Mouse (Mus musculus) right cerebral cortex, postnatal 25 days (tissue): ENCODE measurements around the gene Nme8.
A peak's percentile ranks its signal among the peaks of the same experiment; 100 is the strongest.

Experiments used
- DNase-seq: peaks from one replicate; pipeline ENCODE4 v3.0.0; 2022

Nme8 gene

GRCm38 (mm10) chr13:19697790-19698189, at the start of gene Nme8:
Gene Nme8, minus strand, starts transcription at chr13:19697794.
- DNase-seq, result no peak

GRCm38 (mm10) chr13:19745741-19746140, 48.1 kb upstream of the Nme8 start:
- DNase-seq, result no peak

- DNase-seq, result no peak
Observed at GRCm38 (mm10) chr13:19744536-19744935, 46.9 kb upstream of the Nme8 start.

GRCm38 (mm10) chr13:19734597-19734996, 37.0 kb upstream of the Nme8 start:
- no peak for DNase-seq

DNA sequence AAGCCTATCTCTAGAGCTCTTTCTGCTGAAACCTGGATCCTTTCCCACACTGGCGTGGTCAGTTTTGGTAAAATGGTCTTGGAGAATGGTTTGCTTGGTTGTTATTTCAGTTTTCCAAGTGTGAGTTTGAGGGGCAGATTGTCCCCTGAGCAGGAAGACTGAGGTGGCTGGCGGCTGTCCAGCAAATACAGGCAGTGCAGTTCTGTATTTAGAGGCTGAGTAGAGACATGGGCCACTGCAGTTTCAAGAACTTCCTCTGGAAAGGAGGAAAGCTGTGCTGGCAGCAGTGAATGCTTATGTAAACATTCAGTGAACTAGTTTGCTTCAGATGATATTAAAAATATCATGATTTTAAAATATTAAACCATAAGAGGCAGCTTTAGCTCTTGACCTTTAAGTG, 33.2 kb upstream of the Nme8 start:
- DNase-seq, result no peak

DNA sequence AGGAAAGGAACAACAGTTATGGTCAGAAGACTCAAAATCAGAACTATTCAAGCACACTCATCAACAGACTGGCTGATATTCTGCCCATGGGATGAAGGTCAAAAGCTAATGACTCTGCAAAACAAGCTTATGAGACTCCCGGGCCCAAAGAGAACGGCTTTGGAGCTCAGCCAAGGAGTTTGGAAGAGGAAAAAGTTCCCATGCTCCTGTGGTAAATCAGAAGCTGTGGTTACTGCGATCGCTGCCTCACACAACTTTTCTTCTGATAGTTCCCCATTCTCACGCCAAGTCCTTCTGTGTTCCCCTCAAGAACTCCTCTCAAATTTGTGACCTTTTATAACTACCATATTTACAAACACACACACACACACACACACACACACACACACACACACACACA, 21.4 kb upstream of the Nme8 start:
- no peak for DNase-seq

- DNase-seq, result no peak
Observed at GRCm38 (mm10) chr13:19717201-19717600, 19.6 kb upstream of the Nme8 start.

DNA sequence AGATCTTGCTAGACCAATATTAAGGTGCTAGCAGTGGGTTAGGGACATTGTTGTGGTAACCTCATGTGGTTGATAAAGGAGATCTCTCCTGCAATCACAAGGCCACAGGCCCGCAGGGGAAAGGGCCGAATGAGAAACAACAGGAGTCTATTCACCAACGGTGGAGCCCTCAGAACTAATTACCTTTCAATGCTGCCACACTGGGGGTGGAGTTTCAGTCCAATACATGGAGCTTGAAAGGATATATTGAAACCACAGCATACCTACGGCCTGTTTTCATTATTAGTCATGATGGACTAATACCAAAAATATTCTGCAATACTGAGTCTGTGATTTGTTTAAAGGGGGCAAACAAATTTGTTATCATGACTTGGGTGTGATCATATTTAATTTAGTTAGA, 6.2 kb upstream of the Nme8 start:
- DNase-seq, result no peak

DNA sequence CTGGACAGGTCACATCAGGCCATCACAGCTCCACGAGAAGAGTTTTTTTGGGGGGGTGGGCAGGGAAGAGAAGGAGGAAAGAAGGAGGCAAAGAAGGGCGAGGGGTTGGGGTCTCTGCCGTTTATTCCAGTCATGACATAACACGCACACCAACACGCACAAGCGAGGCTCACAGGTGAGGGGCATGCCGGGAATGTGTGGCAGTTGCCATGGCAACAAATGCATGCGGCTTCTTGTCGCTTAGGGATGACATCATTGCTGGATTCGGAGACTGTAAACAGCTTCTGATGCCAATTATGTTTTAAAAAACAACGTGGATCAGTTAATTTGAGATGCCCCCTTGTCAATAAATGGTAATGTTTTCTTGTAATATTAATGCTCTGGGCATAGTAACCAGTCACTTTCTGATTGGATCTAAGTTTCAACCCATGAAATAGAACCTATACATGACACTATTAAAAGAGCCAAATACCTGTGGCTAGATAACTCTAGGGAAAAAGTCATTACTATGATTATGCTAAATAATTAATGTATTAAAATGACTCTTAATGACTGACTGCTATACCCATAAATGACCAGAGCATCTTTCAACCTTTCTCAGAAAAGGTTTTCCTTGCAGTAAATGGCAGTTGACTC, 4.0 kb upstream of the Nme8 start:
- DNase-seq, result peak; percentile 55

DNA sequence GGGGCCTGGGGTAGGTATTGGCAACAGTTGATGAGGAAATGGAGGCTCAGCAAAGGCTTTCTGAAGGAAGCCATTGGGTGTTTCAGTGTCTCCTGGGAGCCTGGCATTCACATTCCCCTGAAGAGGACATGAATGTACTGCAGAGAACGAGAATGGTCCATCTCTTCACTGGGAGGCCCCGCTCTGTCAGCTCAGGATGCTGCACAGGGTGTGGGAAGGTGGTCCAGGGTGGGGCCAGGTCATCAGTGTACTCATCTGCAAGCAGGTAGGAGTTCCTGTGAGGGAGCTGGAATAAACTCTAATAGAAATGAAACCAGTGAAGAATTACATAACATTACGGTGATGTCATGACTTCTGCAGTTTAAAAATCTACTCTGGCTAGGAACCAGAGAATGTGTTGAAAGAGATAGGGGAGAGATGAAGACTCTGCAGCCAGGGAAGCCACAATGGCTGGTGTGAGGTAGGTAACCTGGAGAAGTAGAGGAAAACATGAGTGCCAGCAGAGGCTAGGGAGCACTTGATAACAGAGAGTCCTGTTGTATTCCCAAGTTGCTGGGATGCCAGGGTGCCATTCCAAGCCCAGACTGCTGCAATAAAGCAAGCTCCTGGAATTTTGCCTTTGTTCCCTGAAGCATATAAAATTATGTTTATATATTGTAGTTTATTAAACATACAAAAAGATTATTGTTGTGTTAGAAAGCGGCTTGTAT, 3.3 kb upstream of the Nme8 start:
- no peak for DNase-seq

DNA sequence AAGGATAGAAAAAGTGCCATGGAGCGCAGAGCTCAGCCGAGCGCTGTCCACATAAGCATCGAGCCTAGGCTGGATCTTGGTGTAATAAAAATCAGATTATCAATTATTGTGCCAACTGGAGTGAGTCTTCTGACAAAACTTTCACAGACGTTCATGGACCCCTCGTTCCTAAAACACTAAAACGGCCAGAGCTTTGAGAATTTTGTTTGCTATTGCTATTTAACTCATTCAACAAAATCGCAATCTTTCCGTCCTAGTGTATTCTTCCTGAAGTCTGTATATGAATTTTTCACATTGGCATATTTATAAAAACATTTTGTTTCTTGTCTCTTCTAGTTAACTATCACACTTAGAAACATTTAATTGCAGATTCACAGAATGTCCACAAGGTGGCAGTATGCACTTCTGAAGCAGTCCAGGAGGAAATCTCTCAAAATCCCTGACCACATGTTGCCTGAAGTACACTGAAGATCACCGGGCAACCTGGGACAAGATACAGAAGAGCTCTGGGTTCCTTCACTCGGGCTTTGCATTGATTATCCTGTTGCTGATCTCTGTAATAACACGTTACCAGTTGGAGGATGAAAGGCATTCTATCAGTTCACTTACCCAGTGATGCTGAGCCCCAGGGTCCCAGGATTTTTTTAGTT, 1.1 kb upstream of the Nme8 start:
- DNase-seq, result no peak

DNA sequence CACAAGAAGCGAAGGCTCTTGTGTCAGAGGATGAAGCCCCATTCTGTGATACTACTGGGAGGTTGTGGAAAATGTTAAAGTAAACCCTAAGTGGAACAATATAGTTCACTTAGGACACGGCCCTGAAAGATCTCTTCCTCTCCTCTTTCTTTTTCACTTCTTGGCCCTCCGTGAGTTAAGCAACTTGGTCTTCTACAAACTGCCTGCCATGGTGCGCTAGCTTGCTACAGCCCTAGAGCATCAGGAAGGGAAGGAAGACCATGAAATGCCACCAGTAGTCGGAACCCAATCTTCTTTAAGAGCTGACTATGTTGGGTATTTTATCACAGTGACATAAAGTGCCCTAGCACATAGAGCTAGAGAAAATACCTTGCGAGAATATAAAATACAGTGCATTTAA, 7.2 kb downstream of the Nme8 start:
- no peak for DNase-seq

DNA sequence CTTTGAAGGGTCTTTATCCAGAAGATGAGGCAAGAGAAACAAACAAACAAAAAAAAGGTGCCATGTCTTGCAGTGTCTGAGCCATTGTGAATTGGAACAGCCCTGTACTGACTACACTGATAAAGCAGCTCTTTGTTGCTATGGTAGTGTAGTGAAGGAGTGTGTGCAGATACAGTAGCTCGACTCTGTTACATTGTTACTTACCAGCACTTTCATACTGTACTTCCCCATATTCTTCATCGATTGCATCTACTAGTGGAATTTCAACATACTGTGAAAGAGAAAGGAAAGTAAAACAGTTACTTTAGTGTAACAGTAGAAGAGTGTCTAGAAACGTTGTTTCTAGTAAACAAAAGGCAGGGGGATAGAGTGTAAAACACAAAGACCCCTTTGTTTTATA, 7.6 kb downstream of the Nme8 start:
- no peak for DNase-seq

GRCm38 (mm10) chr13:19684007-19684406, 13.6 kb downstream of the Nme8 start:
- peak; percentile 42 for DNase-seq

GRCm38 (mm10) chr13:19682879-19683640, 14.5 kb downstream of the Nme8 start:
- DNase-seq, result no peak

- no peak for DNase-seq
Observed at GRCm38 (mm10) chr13:19674601-19675000, 23.0 kb downstream of the Nme8 start.

- no peak for DNase-seq
Observed at GRCm38 (mm10) chr13:19674025-19674424, 23.6 kb downstream of the Nme8 start.

DNA sequence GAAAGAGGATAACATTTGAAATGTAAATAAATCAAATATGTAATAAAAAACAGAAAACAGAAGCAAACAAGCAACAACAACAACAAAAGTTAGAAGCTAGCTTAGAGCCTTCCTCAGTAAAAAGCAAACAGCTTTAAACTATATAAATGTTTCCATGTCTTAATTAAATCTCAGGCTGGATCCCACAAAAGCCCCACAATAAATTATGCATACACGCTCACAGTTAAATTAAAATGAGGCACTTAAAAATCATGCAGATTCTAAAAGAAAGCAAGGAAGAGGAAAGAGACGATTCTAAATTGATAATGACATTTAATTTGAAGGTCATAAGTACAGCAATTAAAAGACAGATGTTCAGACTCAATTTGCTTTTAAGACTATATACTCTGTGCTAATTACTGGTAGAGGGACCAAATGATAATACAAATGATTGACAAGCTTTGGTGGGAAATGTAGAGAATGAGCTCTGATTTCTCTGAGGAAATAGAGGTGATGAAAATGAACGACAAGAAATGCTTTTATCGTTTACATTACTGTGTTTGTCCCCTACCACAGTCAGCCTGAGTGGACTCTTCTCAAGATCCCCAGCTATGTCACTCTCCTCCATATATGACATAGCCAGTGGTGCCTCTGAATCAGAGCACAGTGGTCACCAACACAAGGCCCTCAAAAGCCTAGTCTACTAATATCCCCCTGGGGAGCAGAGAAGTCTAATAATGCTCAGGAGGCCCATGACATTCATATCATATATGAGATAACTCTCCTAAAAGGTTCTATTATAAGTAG, 29.0 kb downstream of the Nme8 start:
- DNase-seq, result no peak

DNA sequence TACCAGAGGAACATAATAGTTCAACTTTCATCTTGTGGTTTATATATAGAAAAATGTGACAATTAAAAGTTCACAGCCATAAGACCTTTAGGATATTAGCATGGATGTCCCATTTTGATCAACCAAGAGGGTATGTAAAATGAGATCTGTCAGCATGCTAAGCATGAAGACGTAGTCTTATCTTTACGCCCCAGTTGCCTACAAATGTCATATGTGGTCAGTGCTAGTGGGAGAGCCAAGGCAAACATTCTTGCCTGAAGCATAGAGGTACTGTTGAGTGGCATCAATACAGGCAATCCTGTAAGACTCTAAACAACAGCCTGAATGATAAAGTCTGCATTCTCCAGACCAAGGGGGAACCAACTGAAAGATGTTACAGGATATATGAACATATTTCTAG, 45.2 kb downstream of the Nme8 start:
- no peak for DNase-seq

DNA sequence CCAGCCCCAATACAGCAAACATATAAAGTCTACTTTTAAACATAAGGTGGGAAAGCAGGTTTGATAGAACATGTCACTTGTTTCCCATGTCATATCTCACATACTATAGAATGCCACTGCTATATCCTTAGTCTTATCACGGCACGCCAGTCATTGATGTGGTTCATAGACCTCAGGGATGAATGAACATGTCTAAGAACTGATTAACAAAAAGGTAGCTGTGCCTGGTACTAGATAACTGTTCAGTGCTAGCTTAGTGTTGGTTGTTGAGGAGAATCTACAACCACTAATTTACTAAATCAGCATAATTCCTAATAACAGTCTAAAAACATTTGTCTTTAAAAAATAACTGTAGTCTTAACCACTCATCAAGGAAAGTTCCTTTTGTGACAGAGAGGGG, 47.8 kb downstream of the Nme8 start:
- DNase-seq, result no peak

DNA sequence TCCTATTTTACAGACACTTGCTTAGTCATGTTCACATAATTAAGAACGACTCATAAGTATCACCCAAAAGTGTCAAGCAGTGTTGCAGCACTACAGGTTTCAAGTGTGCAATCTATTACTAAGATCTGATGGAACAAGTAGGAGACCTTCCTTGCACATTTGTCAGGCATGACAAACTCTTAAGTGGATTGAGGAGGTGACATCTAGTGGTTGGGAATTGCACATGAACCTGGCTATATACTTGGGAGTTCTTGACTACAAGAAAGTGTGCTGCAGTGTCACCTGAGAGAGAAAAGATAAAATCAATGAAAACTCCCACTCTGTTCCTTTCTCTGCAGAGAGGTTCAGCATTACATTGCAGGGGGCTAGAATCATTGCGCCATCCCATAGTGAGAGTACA, 53.4 kb downstream of the Nme8 start:
- DNase-seq, result no peak

GRCm38 (mm10) chr13:19643519-19643918, 54.1 kb downstream of the Nme8 start:
- no peak for DNase-seq
